Comparison of ENCODE assay signal across 8 mouse cellular contexts in genomic region chr11:74648676-74649075, GRCm38 (mm10). TPM values are rescaled to one million over a fixed set of nuclear protein-coding genes. Genes with fewer than 3 reads are reported as not detected.
DNase-seq lines count a peak whose midpoint lies in the region; ATAC-seq and TF ChIP-seq lines count a peak whose summit lies in the region.

No protein-coding gene starts in this region.

- 7% methylated on average over 1 of the region's 1 CpGs for WGBS in kidney, postnatal 0 days
- 0% methylated on average over 1 of the region's 1 CpGs for WGBS in midbrain, postnatal 0 days

- H3K9me3 ChIP-seq in kidney, postnatal 0 days (replicated peaks; ENCODE audit: low read length), result no peaks in the 10 kb centered on the region
- H3K9me3 ChIP-seq in midbrain, postnatal 0 days (ENCODE audit: low read length), result no peaks in the 10 kb centered on the region

- peak overlapping the region; percentile 43; the same call in 1 of the 2 replicates for H3K9ac ChIP-seq in kidney, postnatal 0 days (ENCODE audit: low read depth, low read length)
- H3K9ac ChIP-seq in midbrain, postnatal 0 days (replicated peaks; ENCODE audit: low read length, poor library complexity, severe bottlenecking), result peak overlapping the region; percentile 80

- H3K4me3 ChIP-seq in kidney, postnatal 0 days (replicated peaks; ENCODE audit: low read depth, low read length), result peak overlapping the region; percentile 95
- H3K4me3 ChIP-seq in cortical plate, adult 2 months (ENCODE audit: insufficient read depth, low read length), result peak overlapping the region; percentile 62
- H3K4me3 ChIP-seq in midbrain, postnatal 0 days (ENCODE audit: low read depth, low read length), result peak overlapping the region; percentile 96

- H3K4me1 ChIP-seq in kidney, postnatal 0 days (replicated peaks; ENCODE audit: insufficient read depth, low read length), result peaks cover 25% of the 10 kb centered on the region
- peaks cover 9% of the 10 kb centered on the region for H3K4me1 ChIP-seq in cortical plate, adult 2 months (ENCODE audit: control insufficient read depth, insufficient read depth, low read length)
- peaks cover 18% of the 10 kb centered on the region; the same call in 1 of the 2 replicates for H3K4me1 ChIP-seq in midbrain, postnatal 0 days (ENCODE audit: insufficient read depth, low read length)

- 0 out of 2 replicates have a peak, but pooled peaks have one; percentile 0 for ATAC-seq in kidney, postnatal 0 days (replicated peaks; ENCODE audit: low FRiP score, low read depth)
- peak; percentile 3 for ATAC-seq in inflammation-experienced regulatory T-cells, adult 6 months
- ATAC-seq in midbrain, postnatal 0 days (ENCODE audit: low FRiP score), result no peak; the same call in 1 of the 2 replicates

- H3K4me2 ChIP-seq in kidney, postnatal 0 days (ENCODE audit: low read length), result peak overlapping the region; percentile 94
- peak overlapping the region; percentile 90 for H3K4me2 ChIP-seq in midbrain, postnatal 0 days (ENCODE audit: low read depth, low read length, poor library complexity, severe bottlenecking)

- H3K27ac ChIP-seq in kidney, postnatal 0 days, result peak overlapping the region; percentile 62
- H3K27ac ChIP-seq in cortical plate, adult 2 months (ENCODE audit: insufficient read depth, low read length), result peak overlapping the region; percentile 90
- H3K27ac ChIP-seq in midbrain, postnatal 0 days (ENCODE audit: low read depth, low read length), result peak overlapping the region; percentile 71

- no peak for TF ChIP-seq CTCF in kidney, postnatal 0 days (IDR thresholded peaks at IDR 0.05; ENCODE audit: low read depth)
- TF ChIP-seq CTCF in cortical plate, adult 2 months (IDR thresholded peaks at IDR 0.05; ENCODE audit: extremely low read depth, insufficient read depth, low read length), result no peak
- no peak for TF ChIP-seq CTCF in midbrain, postnatal 0 days (IDR thresholded peaks at IDR 0.05)

- H3K27me3 ChIP-seq in kidney, postnatal 0 days (ENCODE audit: insufficient read depth, low read length), result no peaks in the 10 kb centered on the region
- no peaks in the 10 kb centered on the region for H3K27me3 ChIP-seq in midbrain, postnatal 0 days (ENCODE audit: insufficient read depth, low read length)

- H3K36me3 ChIP-seq in kidney, postnatal 0 days (ENCODE audit: insufficient read depth, low read length), result no peaks in the 10 kb centered on the region
- no peaks in the 10 kb centered on the region for H3K36me3 ChIP-seq in midbrain, postnatal 0 days (ENCODE audit: insufficient read depth, low read length)

- no peak for DNase-seq in kidney, postnatal 0 days (ENCODE audit: low spot score)
- DNase-seq in kidney, adult 11 months, result no peak
- DNase-seq in midbrain, postnatal 0 days (ENCODE audit: low spot score), result no peak
- DNase-seq in left cerebral cortex, adult 18-20 months (ENCODE audit: low spot score in 2 of 2), result no peak
- no peak for DNase-seq in cerebellum, postnatal 25 days
- no peak for DNase-seq in gastrocnemius, postnatal 4 days (ENCODE audit: low spot score in 2 of 2)

- no peak for TF ChIP-seq POLR2A in cortical plate, adult 2 months (IDR thresholded peaks at IDR 0.05; ENCODE audit: extremely low read depth, insufficient read depth, low read length)

RNA-seq across cellular contexts. Expression of gene Cluh, which starts 0.6 kb away (rescaled TPM):
- 32.6 TPM in 2 replicates for polyA plus RNA-seq in kidney, postnatal 0 days (2015; fragmentation: Nextera tagmentation; extraction: Ambion mirVana)
- 51.1 and 52.2 TPM in 2 replicates for polyA plus RNA-seq in cortical plate, adult 2 months (2012; rRNA removed)
- 10 to 100 TPM in 2 of 3 experiments, 1 to 10 TPM in 1; 5.9 to 11.2 (median 10.1) TPM for polyA plus RNA-seq in inflammation-experienced regulatory T-cells, adult 6 months (2017; shearing (Covaris generic))
- 71.5 and 106 TPM in 2 replicates for total RNA-seq in midbrain, postnatal 0 days (2014; rRNA removed)
- polyA plus RNA-seq in midbrain, postnatal 0 days (2015; fragmentation: Nextera tagmentation; extraction: Ambion mirVana), result 17.0 and 18.4 TPM in 2 replicates
- 10 to 100 TPM; 69.0 to 71.1 TPM for total RNA-seq in left cerebral cortex, adult 18-20 months (2021)
- 100 to 1,000 TPM in 1 of 2 experiments, 10 to 100 TPM in 1; 95.9 to 101 TPM for total RNA-seq in gastrocnemius, postnatal 4 days (2021)

RNA-seq across cellular contexts. Expression of gene Ccdc92b, which starts 29.3 kb away (rescaled TPM):
- polyA plus RNA-seq in kidney, postnatal 0 days (2015; fragmentation: Nextera tagmentation; extraction: Ambion mirVana), result 0.23 and 0.33 TPM in 2 replicates
- 22.7 and 23.1 TPM in 2 replicates for polyA plus RNA-seq in cortical plate, adult 2 months (2012; rRNA removed)
- not detected for polyA plus RNA-seq in inflammation-experienced regulatory T-cells, adult 6 months (2017; shearing (Covaris generic))
- total RNA-seq in midbrain, postnatal 0 days (2014; rRNA removed), result 12.4 and 14.6 TPM in 2 replicates
- polyA plus RNA-seq in midbrain, postnatal 0 days (2015; fragmentation: Nextera tagmentation; extraction: Ambion mirVana), result 3.3 and 3.4 TPM in 2 replicates
- total RNA-seq in left cerebral cortex, adult 18-20 months (2021), result 10 to 100 TPM; 34.2 to 35.5 TPM
- under 1 TPM; 0.41 to 0.49 TPM for total RNA-seq in gastrocnemius, postnatal 4 days (2021)

RNA-seq across cellular contexts. Expression of gene Rap1gap2, which starts 38.0 kb away (rescaled TPM):
- polyA plus RNA-seq in kidney, postnatal 0 days (2015; fragmentation: Nextera tagmentation; extraction: Ambion mirVana), result 9.1 and 11.4 TPM in 2 replicates
- 133 and 135 TPM in 2 replicates for polyA plus RNA-seq in cortical plate, adult 2 months (2012; rRNA removed)
- polyA plus RNA-seq in inflammation-experienced regulatory T-cells, adult 6 months (2017; shearing (Covaris generic)), result 10 to 100 TPM in 1 of 3 experiments, 1 to 10 TPM in 1, under 1 TPM in 1; 0.63 to 11.9 (median 1.6) TPM
- total RNA-seq in midbrain, postnatal 0 days (2014; rRNA removed), result 48.2 and 49.1 TPM in 2 replicates
- polyA plus RNA-seq in midbrain, postnatal 0 days (2015; fragmentation: Nextera tagmentation; extraction: Ambion mirVana), result 11.0 and 12.1 TPM in 2 replicates
- 100 to 1,000 TPM; 175 to 181 TPM for total RNA-seq in left cerebral cortex, adult 18-20 months (2021)
- 10 to 100 TPM; 16.9 to 18.0 TPM for total RNA-seq in gastrocnemius, postnatal 4 days (2021)

Comparison
In these comparisons a context has a peak if more than half of its experiments do, and no peak if none do; other contexts are left out.
1. RNA of gene Rap1gap2, which starts 38.0 kb away (polyA plus RNA-seq): 133 to 135 TPM in cortical plate, adult 2 months; 11.0 to 12.1 TPM in midbrain, postnatal 0 days, 9.1 to 11.4 TPM in kidney, postnatal 0 days and 0.63 to 11.9 TPM in inflammation-experienced regulatory T-cells, adult 6 months; every median in the first group is over 10 times any median in the second.
2. Peak in every context shown above with its lines, with median percentiles within 50 percentile points of each other: H3K27ac ChIP-seq and H3K4me3 ChIP-seq.